Mouse (Mus musculus): Measurements from ENCODE around the gene Map4k4. TPM values are rescaled to one million over a fixed set of nuclear protein-coding genes. Genes with fewer than 3 reads are reported as not detected.

Gene Map4k4
- 80.4 and 94.7 TPM in 2 replicates for polyA plus RNA-seq (2012; rRNA removed)

DNA sequence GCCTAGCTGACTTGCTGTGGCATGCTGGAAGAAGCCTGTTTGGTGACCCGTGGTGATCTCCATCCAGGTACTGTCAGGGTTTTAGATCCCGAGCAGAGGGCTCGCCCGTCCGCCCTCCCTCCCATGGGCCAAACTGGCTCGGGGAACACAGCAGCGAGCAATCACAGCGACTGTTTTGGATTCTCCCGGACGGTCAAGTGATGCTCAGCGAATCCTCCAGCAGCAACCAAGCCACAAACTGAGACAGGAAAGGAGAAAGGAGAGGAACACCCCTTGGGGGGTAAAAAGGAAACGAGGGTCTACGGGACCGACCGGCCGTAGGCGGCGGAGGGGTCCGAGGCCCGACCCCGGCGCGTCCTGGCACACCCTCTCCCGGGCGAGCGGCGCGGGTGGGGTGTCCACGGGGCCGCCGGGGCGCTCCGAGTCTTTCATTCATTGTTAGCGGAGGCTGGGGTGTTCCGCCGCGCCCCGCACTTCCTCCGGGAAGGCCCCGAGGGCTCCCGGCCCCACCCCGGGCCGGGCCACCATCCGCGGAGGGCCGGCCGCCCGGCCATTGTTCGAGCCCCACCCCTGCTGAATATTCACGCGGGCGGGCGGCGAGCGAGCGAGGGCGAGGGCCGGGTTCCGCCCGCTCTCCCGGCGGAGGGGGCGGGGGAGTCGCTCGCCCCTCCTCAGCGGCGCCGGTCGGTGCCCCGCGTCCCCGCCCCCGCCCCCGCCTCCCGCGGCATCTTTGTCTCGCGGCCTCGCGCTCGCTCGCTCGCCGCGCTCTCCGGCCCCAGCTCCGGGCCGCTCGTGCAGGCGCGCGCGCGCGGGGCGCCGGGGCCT is at the start of gene Map4k4:
TSS of gene Map4k4 (plus strand) at position 733 of the 825 bp plus-strand sequence.
- TF ChIP-seq POLR2A (IDR thresholded peaks at IDR 0.05; ENCODE audit: borderline replicate concordance, extremely low read depth, low read depth, low read length) (no peak; the same call in 1 of the 2 replicates), CTCF (IDR thresholded peaks at IDR 0.05; ENCODE audit: insufficient read depth, low read length) (no peak)
- peak; percentile 76 for DNase-seq
- Histone ChIP-seq H3K4me3 (replicated peaks; ENCODE audit: extremely low read depth, low read depth, low read length) (peak within 1 kb of the TSS; percentile 71), H3K4me1 (ENCODE audit: control insufficient read depth, insufficient read depth, low read length) (peaks cover 3% of the 10 kb centered on the region; the same call in 1 of the 2 replicates)
- WGBS = 2% methylated on average over 94 of the region's 97 CpGs

DNA sequence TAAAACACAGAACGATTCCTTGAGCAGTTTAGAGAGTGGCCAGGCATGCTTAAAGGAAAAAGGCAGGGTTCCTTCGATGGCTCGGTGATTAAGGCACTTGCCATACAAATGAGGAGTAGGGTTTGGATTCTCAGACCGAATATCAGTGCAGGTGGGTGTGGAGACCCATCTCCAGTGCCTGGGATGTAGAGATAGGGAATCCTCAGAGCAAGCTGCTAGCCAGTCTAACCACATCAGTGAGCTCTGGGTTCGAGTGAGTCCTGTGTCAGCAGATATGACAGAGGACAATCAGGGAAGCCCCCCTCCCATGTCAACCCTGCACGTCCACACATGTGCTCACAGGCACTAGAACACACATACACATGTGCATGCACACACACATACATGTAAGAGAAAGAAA is 44.8 kb upstream of the Map4k4 start:
- Histone ChIP-seq H3K4me1 (ENCODE audit: control insufficient read depth, insufficient read depth, low read length) (0 out of 2 replicates have a peak, but pooled peaks cover 2% of the 10 kb centered on the region), H3K4me3 (replicated peaks; ENCODE audit: extremely low read depth, low read depth, low read length) (no peak overlapping the region)
- TF ChIP-seq POLR2A (IDR thresholded peaks at IDR 0.05; ENCODE audit: borderline replicate concordance, extremely low read depth, low read depth, low read length) (no peak), CTCF (IDR thresholded peaks at IDR 0.05; ENCODE audit: insufficient read depth, low read length) (no peak)
- 87% methylated on average over 6 of the region's 6 CpGs for WGBS
- DNase-seq = no peak

DNA sequence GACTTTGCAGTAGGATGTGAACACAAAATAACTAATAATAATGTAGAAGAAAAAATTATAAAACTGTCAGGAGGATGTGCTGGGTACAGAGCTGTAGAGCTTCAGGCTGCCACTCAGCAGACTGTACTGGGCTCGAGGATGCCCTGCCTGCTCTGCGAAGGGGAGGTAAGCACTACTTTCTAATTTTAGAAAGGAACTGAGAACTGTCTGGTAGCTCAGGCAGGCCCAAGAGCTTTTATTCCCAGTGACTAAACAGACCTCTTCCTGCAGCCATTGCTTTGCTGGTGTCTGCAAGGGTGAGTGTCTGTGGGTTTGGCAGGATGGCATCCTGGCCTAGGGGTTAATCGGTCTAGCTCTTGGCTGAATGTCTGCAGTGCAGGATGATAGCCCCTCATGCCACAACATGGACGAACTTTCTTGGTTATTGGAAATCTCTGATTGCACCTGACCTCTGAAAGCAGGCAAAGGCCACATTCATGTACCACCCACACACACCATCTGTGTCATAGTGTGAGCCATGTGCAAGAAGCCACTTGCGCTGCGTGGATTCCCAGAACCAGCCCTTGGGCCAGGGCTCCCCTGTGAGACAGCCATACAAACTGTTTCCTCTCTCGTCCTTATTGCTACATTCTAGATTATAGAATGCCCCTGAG is 43.8 kb upstream of the Map4k4 start:
- no peak overlapping the region for H3K4me3 ChIP-seq (replicated peaks; ENCODE audit: extremely low read depth, low read depth, low read length)
- no peaks in the 10 kb centered on the region for H3K4me1 ChIP-seq (ENCODE audit: control insufficient read depth, insufficient read depth, low read length)
- DNase-seq = no peak
- TF ChIP-seq POLR2A (IDR thresholded peaks at IDR 0.05; ENCODE audit: borderline replicate concordance, extremely low read depth, low read depth, low read length) = no peak
- TF ChIP-seq CTCF (IDR thresholded peaks at IDR 0.05; ENCODE audit: insufficient read depth, low read length) = no peak
- WGBS = 73% methylated on average over 7 of the region's 7 CpGs

DNA sequence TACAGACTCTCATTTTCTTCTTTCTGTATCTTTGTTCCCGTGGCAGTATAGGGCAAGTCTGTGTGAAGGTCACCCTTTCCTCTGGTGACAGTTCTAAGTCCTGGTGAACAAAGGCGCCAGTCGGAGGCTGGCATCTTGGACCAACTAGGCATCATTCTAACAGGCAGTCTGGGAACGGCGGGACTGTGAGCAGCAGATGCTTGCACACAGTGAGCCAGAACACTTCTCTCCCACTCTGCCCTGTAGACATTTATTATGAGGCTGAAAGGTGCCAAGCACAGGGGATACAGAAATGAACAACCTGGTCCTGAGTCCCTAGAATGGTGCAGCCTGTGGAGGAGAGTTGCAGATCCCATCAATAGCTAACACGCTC is 43.3 kb upstream of the Map4k4 start:
- TF ChIP-seq POLR2A (IDR thresholded peaks at IDR 0.05; ENCODE audit: borderline replicate concordance, extremely low read depth, low read depth, low read length) (no peak), CTCF (IDR thresholded peaks at IDR 0.05; ENCODE audit: insufficient read depth, low read length) (no peak)
- Histone ChIP-seq H3K4me1 (ENCODE audit: control insufficient read depth, insufficient read depth, low read length) (no peaks in the 10 kb centered on the region), H3K4me3 (replicated peaks; ENCODE audit: extremely low read depth, low read depth, low read length) (no peak overlapping the region)
- 90% methylated on average over 6 of the region's 6 CpGs for WGBS
- no peak for DNase-seq

DNA sequence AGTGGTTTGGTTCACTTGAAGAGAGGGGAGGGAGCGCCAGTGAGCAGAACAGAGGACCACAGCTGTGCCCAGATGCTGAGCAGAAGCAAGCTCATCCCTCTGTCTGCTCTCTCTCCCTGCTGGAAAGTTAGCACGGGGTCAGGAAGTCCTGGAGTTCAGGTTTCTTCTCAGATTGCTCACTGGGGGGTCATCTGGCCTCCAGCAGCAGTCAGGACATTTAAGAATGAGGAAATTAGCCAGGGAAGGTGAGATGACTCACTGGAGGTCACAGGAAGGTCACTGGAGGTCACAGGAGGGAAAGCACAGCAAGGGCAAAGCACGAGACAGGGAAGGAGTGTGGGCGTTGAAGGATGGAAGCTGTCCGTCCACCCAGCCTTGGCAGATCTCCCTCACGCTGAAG is 41.5 kb upstream of the Map4k4 start:
- no peak overlapping the region for H3K4me3 ChIP-seq (replicated peaks; ENCODE audit: extremely low read depth, low read depth, low read length)
- H3K4me1 ChIP-seq (ENCODE audit: control insufficient read depth, insufficient read depth, low read length) = no peaks in the 10 kb centered on the region
- TF ChIP-seq CTCF (IDR thresholded peaks at IDR 0.05; ENCODE audit: insufficient read depth, low read length) (no peak), POLR2A (IDR thresholded peaks at IDR 0.05; ENCODE audit: borderline replicate concordance, extremely low read depth, low read depth, low read length) (no peak)
- WGBS = 50% methylated on average over 6 of the region's 6 CpGs
- no peak for DNase-seq

DNA sequence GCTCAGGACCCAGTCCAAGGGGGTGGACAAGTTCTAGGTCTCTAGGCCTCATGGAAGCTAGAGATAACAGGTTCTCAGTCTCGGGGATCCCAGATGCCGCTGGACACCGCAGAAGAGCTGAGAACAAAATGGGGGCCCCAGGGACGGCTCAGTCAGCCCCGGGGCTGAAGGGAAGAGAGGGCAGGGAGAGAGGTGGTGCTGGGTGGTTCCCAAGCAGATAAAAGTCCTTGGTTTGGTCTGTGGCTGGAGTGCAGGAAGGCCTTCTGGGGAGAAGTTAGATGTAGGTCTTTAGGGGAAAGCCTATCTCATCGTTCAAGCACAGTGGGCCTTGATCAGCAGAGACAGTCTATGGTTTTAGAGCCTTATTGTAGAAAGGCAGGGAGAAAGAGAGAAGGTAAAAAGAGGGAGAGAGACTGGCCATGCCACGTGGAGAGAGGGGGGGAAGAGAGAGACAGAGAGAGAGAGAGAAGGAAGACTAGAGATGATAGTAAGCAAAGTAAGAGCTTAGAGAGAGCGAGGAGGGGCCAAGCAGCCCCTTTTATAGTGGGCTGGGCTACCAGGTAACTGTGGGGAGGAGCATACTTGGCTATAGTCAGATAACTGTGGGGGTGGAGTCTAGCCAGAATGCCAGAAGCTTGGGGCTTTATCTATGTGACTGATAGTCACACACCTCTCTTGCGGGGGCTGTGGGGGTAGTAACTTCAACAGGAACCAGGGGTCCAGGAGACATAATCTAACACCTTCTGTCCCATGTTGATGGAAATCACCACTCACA is 34.2 kb upstream of the Map4k4 start:
- peaks cover 3% of the 10 kb centered on the region; the same call in 1 of the 2 replicates for H3K4me1 ChIP-seq (ENCODE audit: control insufficient read depth, insufficient read depth, low read length)
- WGBS = 93% methylated on average over 9 of the region's 9 CpGs
- TF ChIP-seq POLR2A (IDR thresholded peaks at IDR 0.05; ENCODE audit: borderline replicate concordance, extremely low read depth, low read depth, low read length) (no peak), CTCF (IDR thresholded peaks at IDR 0.05; ENCODE audit: insufficient read depth, low read length) (no peak)

DNA sequence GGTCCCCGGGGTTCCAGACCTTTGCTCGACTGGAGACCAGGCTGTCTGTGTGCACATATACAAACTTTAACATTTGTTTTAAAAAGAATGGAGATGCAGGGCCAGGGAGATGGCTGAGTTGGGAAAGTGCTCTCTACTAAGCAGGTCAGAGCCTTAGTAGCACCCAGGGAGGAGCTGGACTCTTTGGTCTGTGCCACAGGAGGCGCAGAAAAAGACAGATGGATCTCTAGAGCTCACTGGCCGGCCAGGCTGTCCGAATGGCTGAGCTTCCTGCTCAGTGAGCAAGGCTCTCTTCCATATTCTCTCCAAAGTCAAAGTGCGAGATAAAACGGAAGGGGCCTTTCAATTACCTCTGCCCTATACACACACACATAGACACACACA is 33.6 kb upstream of the Map4k4 start:
- WGBS = 75% methylated on average over 7 of the region's 7 CpGs
- Histone ChIP-seq H3K4me1 (ENCODE audit: control insufficient read depth, insufficient read depth, low read length) (peaks cover 3% of the 10 kb centered on the region; the same call in 1 of the 2 replicates), H3K4me3 (replicated peaks; ENCODE audit: extremely low read depth, low read depth, low read length) (no peak overlapping the region)
- no peak for TF ChIP-seq CTCF (IDR thresholded peaks at IDR 0.05; ENCODE audit: insufficient read depth, low read length)
- TF ChIP-seq POLR2A (IDR thresholded peaks at IDR 0.05; ENCODE audit: borderline replicate concordance, extremely low read depth, low read depth, low read length) = no peak
- no peak for DNase-seq

More for the DNA sequence above, 34.2 kb upstream of the Map4k4 start:
- no peak for DNase-seq
- no peak overlapping the region for H3K4me3 ChIP-seq (replicated peaks; ENCODE audit: extremely low read depth, low read depth, low read length)

DNA sequence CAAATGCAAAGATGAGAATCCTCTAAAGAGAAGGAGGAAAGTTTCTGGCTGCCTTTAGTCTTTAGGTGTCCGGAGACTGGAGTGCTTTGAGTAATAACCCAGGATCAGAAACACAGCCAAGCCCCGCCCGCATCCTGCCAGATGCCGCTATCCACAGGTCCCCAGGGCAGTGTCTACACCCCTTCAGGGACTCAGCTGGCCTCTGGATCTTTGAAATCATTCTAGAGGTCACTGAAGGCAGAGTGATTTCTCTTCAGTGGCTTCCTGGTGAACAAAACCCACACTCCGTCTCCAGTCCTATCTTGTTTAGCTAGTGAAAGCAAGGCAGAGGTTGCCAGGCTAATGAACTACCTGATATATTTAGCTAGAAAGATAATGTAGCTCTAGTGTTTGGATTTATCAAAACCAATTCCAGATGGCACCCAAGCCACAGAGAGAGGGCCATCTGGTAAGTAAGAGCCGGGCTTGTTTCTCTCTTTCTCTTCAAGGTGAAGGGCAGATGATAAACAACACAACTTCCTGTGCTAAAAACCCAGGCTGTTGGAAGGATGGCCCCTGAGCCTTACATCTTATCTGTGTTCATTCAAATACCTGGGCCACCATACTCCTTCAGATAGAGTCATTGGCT is 32.6 kb upstream of the Map4k4 start:
- TF ChIP-seq CTCF (IDR thresholded peaks at IDR 0.05; ENCODE audit: insufficient read depth, low read length) (no peak), POLR2A (IDR thresholded peaks at IDR 0.05; ENCODE audit: borderline replicate concordance, extremely low read depth, low read depth, low read length) (no peak)
- WGBS = 26% methylated on average over 6 of the region's 6 CpGs

More for the DNA sequence above, 32.6 kb upstream of the Map4k4 start:
- DNase-seq = no peak
- Histone ChIP-seq H3K4me1 (ENCODE audit: control insufficient read depth, insufficient read depth, low read length) (peaks cover 3% of the 10 kb centered on the region; the same call in 1 of the 2 replicates), H3K4me3 (replicated peaks; ENCODE audit: extremely low read depth, low read depth, low read length) (no peak overlapping the region)

Measured in lung, adult 2 months (tissue).